Mouse (Mus musculus) liver, adult 2 months (tissue): ENCODE measurements around the gene Gse1. TPM values are rescaled to one million over a fixed set of nuclear protein-coding genes. Genes with fewer than 3 reads are reported as not detected.

Source experiments
- DNase-seq: peaks from one replicate; pipeline ENCODE4 v3.0.0-alpha.2; 2011; ENCODE audit warnings: low read depth, low spot score; ENCODE audit errors: extremely low read depth
- H3K27ac ChIP-seq: fragments of 200-500 bp; replicated peaks from 2 replicates; pipeline ENCODE4 v1.5.1; 2012; ENCODE audit warnings: low read depth, mild to moderate bottlenecking, control low read depth, inconsistent platforms, low read length; ENCODE audit not compliant: insufficient read depth
- H3K27me3 ChIP-seq: fragments of 200-500 bp; 2 replicates; pipeline ENCODE4 v1.6.1; 2012; ENCODE audit warnings: mild to moderate bottlenecking, moderate library complexity, low read length, inconsistent platforms; ENCODE audit not compliant: control insufficient read depth, insufficient read depth
- H3K36me3 ChIP-seq: fragments of 200-500 bp; 2 replicates; pipeline ENCODE4 v1.6.1; 2012; ENCODE audit warnings: low read length, inconsistent platforms; ENCODE audit not compliant: control insufficient read depth, insufficient read depth
- H3K4me1 ChIP-seq: fragments of 200-500 bp; 2 replicates; pipeline ENCODE4 v1.6.1; 2011; ENCODE audit warnings: low read length; ENCODE audit not compliant: control insufficient read depth, insufficient read depth
- H3K4me3 ChIP-seq: fragments of 200-500 bp; 2 replicates; pipeline ENCODE4 v1.5.1; 2011; ENCODE audit warnings: low read depth, mild to moderate bottlenecking, control low read depth, low read length, moderate library complexity; ENCODE audit not compliant: insufficient read depth
- H3K79me2 ChIP-seq: fragments of 200-500 bp; 2 replicates; pipeline ENCODE4 v1.6.1; 2012; ENCODE audit warnings: inconsistent platforms, mild to moderate bottlenecking, low read length, moderate library complexity; ENCODE audit not compliant: control insufficient read depth, insufficient read depth
- H3K9ac ChIP-seq: fragments of 200-500 bp; 2 replicates; pipeline ENCODE4 v1.6.1; 2012; ENCODE audit warnings: low read depth, mild to moderate bottlenecking, control low read depth, inconsistent platforms, low read length
- CTCF ChIP-seq: fragments of 200-500 bp; IDR thresholded peaks from 2 replicates; pipeline ENCODE4 v1.5.1; 2011; ENCODE audit warnings: low read depth, low read length, control low read depth
- POLR2A ChIP-seq: fragments of 200-500 bp; IDR thresholded peaks from 2 replicates; pipeline ENCODE4 v1.6.1; 2011; ENCODE audit warnings: low read length, control low read depth; ENCODE audit not compliant: insufficient read depth; ENCODE audit errors: extremely low read depth
- WGBS: fragments of 180-500 bp; shearing (Covaris S2); methylation state at CpG from one replicate; pipeline ENCODE4 v1.1.7; 2018; 5-methylcytosine and 5-hydroxymethylcytosine counted together
- polyA plus RNA-seq: library from polyadenylated mRNA; depleted of rRNA; stranded (reverse); fragments of >200 nt; gene quantifications from 2 replicates; pipeline ENCODE4 v1.2.3, GENCODE M21; 2012
- total RNA-seq: library from RNA; depleted of rRNA; stranded (reverse); fragments of >200 nt; gene quantifications from 2 replicates; pipeline ENCODE4 v1.2.3, GENCODE M21; 2014

The Gse1 gene
- total and polyA plus RNA-seq, 2 experiments = 2.6 to 10.0 TPM

DNA sequence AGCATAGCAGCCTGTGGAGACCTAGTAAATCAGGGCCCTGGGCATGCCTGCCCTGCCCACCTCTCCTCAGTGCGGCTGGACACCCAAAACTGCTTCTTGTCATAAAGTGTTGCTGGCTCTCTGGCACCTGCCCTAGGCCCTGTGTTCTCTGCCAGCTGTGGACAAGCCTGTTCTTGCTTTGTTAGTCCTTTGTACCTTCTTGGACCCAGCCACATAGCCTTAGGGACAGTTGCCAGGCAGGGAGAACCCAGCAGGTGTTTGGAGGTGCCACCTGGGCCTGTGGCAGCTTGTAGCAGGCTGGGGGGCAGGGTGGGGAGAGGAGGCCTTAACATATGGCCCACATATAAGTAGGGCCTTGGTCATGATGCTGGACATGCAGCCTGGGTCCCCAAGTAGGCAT is 145.8 kb downstream of the Gse1 start:
- H3K79me2 ChIP-seq = no peaks in the 10 kb centered on the region; the same call in 1 of the 2 replicates
- TF ChIP-seq CTCF (no peak), POLR2A (no peak)
- H3K36me3 ChIP-seq = no peaks in the 10 kb centered on the region
- peak overlapping the region; percentile 24; the same call in 1 of the 2 replicates for H3K9ac ChIP-seq
- WGBS = 81% methylated on average over 1 of the region's 1 CpGs
- no peaks in the 10 kb centered on the region for H3K27me3 ChIP-seq
- DNase-seq = no peak
- no peak overlapping the region for H3K27ac ChIP-seq
- peaks cover 21% of the 10 kb centered on the region for H3K4me1 ChIP-seq
- no peak overlapping the region for H3K4me3 ChIP-seq

DNA sequence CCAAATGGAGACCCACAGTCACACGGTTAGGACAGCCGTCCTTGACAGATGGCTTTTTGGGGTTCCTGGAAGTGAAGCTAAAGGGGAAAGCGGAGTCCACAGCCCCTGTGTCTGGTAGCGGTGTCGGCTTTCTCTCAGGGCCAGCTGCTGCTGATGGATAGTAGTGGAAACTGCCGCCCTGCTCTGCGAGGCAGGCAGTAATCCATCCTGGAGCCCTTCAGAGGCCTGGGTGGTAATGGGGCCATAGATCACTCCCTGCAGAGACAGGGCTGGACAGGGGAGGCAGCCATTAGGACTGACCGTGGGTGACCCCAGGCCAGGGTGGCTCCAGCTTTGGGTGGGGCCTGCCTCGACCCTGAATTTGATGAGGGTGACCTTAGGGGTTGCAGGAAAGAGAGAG is 146.3 kb downstream of the Gse1 start:
- Histone ChIP-seq H3K4me3 (no peak overlapping the region), H3K27me3 (no peaks in the 10 kb centered on the region), H3K9ac (no peak overlapping the region), H3K4me1 (peaks cover 18% of the 10 kb centered on the region), H3K36me3 (no peaks in the 10 kb centered on the region), H3K79me2 (no peaks in the 10 kb centered on the region; the same call in 1 of the 2 replicates), H3K27ac (no peak overlapping the region)
- WGBS = 86% methylated on average over 9 of the region's 9 CpGs
- DNase-seq = no peak
- no peak for TF ChIP-seq POLR2A
- no peak for TF ChIP-seq CTCF

DNA sequence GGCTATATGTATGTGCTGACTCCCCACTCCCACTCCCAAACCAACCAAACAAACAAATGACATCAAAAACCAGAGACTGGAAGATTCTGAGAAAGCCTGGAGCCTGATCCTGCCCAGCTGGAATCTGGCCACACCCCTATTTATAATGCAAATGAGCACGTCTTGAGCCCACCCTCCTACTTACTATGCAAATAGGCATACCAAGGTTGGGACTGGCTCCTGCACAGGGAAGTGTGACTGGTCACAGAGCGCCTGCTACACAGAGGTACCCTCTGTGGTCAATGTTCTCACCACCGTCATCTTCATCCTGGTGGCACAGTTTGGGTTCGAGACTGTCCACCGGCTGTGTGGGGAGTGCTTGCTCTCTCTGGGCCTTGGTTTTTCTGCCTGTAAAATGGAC is 146.9 kb downstream of the Gse1 start:
- Histone ChIP-seq H3K36me3 (no peaks in the 10 kb centered on the region), H3K27me3 (no peaks in the 10 kb centered on the region), H3K4me1 (peaks cover 18% of the 10 kb centered on the region), H3K9ac (no peak overlapping the region), H3K4me3 (no peak overlapping the region), H3K79me2 (no peaks in the 10 kb centered on the region; the same call in 1 of the 2 replicates), H3K27ac (no peak overlapping the region)
- DNase-seq = no peak
- TF ChIP-seq CTCF = no peak
- no peak for TF ChIP-seq POLR2A
- WGBS = 86% methylated on average over 5 of the region's 5 CpGs

DNA sequence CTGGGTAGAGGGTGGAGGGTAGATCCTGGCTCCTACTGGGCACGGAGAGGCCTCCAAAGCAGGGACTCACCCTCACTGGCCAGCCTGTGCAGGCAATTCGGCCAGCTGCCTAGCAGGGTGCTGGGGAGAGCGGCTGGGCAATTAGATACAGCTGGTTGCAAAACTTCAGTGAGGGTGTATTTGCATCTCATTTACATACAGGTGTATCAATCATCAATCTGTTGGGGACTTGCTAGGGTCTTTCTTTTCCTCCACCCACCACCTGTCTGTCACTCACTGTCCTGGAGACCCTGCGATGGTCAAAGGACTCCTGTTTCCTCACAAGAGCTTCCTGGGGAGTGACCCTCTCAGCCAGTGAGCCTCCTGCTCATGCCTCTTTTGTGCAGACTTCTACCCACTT is 148.0 kb downstream of the Gse1 start:
- TF ChIP-seq CTCF (no peak), POLR2A (no peak)
- no peak overlapping the region for H3K27ac ChIP-seq
- H3K4me1 ChIP-seq = peaks cover 18% of the 10 kb centered on the region
- no peaks in the 10 kb centered on the region for H3K27me3 ChIP-seq
- H3K36me3 ChIP-seq = no peaks in the 10 kb centered on the region
- no peak for DNase-seq
- no peak overlapping the region for H3K4me3 ChIP-seq
- H3K79me2 ChIP-seq = no peaks in the 10 kb centered on the region; the same call in 1 of the 2 replicates
- WGBS = 93% methylated on average over 4 of the region's 4 CpGs
- H3K9ac ChIP-seq = no peak overlapping the region

DNA sequence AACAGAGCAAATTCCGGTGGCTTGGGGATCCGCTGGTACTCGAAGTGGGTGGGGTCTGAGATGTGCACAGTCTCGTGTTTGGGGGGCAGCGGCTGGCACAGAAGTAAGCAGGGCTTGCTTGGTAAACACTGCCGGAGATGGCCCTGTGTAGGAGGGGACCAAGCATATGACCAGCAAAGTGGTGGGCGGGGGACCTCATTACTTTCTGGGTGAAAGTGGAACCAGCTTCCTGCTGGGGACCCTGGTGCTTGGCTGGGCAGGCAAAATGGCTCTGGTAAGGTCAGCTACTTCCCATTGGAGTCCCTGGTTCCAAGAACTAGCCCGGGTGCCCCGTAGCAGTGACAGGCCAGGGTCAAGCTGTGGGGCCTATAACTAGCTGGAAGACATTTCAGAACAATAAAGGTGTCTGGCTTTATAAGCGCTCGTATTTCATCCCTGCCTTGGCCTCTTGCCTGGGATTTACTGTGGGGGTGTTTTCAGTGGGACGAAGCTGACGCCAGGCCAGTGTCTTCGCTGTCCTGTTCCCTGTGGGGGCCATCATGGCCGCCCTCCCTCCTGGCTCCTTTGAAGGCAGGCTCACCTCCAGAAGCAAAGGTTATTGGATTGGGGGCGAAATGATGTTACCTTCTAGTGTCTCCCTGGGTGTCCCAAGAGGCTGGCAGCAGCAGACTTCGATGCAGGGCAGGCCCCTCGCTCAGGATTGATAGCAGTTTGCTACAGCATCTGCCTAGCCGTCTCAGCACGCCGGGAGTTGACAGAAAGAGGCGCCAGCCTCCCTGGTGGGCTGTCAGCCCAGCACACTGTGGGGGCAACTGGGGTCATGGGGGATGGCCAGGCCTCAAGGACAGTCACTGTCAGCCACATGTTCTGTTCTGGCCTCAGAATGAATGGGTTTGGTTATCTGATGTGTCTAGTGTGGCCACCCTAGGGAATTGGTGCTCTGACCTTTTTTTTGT is 148.9 kb downstream of the Gse1 start:
- Histone ChIP-seq H3K27me3 (no peaks in the 10 kb centered on the region), H3K36me3 (no peaks in the 10 kb centered on the region), H3K79me2 (no peaks in the 10 kb centered on the region; the same call in 1 of the 2 replicates), H3K4me3 (no peak overlapping the region), H3K4me1 (peaks cover 18% of the 10 kb centered on the region), H3K27ac (no peak overlapping the region), H3K9ac (no peak overlapping the region)
- no peak for DNase-seq
- 90% methylated on average over 22 of the region's 22 CpGs for WGBS
- TF ChIP-seq CTCF (no peak), POLR2A (no peak)

DNA sequence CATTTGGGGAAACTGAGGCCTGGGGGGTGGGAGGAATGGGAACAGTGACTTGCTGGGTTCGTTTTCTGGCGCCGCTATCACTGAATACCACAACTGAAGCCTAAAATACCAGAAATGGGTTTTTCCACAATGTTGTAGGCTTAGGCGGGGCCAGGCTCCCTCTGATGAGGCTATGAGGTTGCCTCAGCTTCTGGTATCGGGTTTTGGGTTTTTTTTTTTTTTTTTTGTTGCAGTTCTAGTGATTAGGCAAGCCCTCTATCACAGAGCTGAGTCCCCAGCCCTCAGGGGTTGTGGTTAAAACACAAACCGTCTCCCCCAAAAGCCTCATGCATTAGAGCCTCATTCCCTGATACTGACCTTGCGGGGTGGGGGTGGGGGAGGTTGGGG is 149.5 kb downstream of the Gse1 start:
- WGBS = 92% methylated on average over 7 of the region's 7 CpGs

More for the DNA sequence above, 149.5 kb downstream of the Gse1 start:
- DNase-seq = no peak
- Histone ChIP-seq H3K36me3 (no peaks in the 10 kb centered on the region), H3K9ac (no peak overlapping the region), H3K4me1 (peaks cover 18% of the 10 kb centered on the region), H3K79me2 (no peaks in the 10 kb centered on the region; the same call in 1 of the 2 replicates), H3K4me3 (no peak overlapping the region), H3K27ac (no peak overlapping the region), H3K27me3 (no peaks in the 10 kb centered on the region)
- TF ChIP-seq CTCF = no peak
- no peak for TF ChIP-seq POLR2A
